Mouse (Mus musculus): Measurements from ENCODE around the gene Scd2.

Gene Scd2

DNA sequence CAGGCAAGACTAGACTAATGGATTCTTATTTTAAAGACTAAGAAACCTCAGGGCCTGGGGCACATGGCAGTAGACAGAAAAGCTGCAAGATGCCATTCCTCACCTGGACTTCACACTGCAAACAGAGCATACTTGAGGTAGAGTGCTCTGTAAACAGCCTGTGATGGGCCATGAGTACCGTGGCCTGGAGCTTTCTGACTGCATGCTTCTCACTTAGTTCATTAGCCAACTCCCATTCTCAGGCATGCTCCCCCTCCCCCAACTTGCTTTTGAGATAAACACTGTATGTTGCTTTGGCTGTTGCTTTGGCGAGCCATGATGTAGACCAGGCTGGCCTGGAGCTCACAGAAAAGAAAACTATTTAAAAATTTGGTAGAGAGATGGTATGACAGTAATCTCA, 7.4 kb upstream of the Scd2 start:
- TF ChIP-seq GATA4 (IDR thresholded peaks at IDR 0.05; ENCODE audit: insufficient replicate concordance, low read length), result no peak

DNA sequence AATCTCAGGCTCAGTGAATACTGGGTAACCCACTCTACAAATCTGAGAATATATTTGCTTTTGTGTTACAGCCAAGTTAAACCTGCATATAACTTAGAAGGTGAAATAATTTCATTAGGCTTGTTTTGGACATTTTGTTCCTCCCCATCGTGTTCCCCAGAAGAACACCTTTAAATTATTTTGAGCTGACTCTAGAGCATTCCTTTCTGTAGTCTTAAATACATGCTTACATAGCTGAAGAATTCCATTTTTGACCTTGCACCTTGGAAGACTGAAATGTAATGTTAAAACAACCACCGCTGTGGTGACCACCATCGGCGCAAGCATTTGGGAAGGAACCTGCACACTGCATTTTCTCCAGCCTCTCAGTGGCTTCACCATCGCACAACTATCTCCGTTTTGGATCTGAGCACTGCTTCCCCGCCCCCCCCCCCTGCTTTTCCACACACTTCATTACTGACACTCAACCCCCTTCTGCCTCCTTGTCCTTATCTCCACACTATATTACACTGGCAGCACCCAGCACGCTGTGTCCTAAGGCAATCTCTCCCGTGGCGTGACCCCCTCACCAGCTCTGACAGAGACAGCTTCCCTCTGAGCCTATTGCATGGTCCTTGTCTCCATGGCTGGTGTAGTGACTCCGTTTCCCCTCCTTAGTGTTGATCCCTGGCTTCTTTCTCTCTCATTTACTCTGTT, 5.9 kb upstream of the Scd2 start:
- no peak for TF ChIP-seq GATA4 (IDR thresholded peaks at IDR 0.05; ENCODE audit: insufficient replicate concordance, low read length)

DNA sequence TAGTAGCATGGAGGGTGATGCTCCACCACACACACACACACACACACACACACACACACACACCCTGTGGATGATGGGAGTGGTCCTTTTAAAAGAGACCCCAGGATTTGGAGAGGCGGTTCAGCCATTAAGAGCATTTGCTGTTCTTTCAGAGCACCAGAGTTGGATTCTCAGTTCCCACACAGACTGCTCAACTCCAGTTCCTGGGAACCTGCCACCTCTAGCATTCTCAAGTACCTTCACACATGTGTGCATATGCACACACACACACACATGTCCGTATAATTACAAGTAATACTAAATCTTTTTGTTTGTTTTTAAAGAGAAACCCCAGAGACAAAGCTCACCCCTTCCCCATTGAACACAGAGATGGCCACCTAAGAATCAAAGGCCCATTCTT, 1.4 kb upstream of the Scd2 start:
- no peak for TF ChIP-seq GATA4 (IDR thresholded peaks at IDR 0.05; ENCODE audit: insufficient replicate concordance, low read length)

DNA sequence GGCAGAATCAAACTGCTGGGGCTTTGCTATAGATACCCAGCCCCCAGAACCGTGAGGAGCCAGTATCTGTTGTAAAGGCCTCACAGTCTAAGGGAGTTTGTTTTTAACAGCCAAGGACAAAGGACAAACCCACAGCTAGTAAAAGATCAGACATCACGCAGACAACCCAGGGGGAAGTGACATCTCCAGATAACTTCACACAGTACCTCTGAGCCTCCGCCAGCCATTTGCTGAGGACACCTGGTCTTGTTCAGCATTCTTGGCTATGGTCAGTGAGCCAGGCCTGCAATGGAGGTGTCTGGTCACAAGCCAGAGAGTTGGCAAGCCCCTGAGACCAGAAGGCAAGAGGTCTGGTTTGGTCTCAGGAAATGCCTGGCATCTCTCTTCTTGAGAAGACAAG, 991 bp upstream of the Scd2 start:
- TF ChIP-seq GATA4 (IDR thresholded peaks at IDR 0.05; ENCODE audit: insufficient replicate concordance, low read length), result no peak

DNA sequence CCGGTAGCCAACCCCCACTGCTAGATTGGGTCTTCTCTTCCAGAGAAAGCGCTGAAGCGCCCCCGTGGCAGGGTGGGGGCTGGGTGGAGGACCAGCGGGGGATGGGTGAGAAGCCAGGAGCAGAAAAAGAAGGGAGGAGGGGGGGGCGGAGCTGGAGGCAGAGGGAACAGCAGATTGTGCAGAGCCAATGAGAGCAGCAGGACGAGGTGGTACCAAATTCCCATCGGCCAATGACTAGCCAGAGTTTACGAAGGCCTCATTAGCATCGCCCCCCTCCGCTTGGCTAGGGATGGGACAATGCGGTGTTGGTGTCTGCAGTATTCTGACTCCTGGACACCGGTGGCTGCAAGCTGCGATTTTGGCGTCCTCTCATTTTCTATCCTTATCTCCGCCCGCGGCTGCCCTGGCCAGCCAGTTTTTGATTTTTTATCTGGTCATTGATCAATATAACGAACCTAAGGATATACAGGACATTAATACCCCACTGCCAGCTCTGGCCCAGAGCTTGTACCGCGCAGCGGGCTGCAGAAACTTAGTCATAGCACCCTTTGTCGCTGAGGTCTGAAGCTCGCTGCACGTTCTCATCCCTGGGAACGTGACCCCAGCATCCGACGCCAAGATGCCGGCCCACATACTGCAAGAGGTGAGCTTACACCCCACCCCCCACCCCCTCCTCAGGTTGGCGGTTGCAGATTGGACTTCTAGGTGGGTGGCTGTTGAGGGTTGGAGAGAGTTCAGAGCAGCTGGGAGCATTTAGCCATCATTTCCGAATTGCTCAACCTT, 486 bp downstream of the Scd2 start:
- peak; percentile 3; the same call in 1 of the 2 replicates for TF ChIP-seq GATA4 (IDR thresholded peaks at IDR 0.05; ENCODE audit: insufficient replicate concordance, low read length)

DNA sequence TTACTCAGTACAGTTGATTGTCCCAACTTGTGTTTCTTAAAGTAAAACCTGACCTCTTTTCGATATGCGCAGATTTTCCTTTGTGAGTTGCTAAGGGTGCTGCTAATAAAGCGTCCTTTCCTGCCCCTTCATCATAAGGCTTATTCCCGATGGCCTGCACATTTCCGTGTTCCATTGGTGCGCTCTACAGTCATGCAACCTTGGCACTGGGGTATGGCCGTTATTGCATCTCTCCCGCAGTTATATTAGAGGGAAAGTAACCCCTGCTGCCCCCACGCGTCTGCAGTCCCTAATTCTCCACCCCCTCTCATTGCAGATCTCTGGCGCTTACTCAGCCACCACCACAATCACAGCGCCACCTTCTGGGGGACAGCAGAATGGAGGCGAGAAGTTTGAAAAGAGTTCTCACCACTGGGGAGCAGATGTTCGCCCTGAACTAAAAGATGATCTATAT, 1.1 kb downstream of the Scd2 start:
- no peak for TF ChIP-seq GATA4 (IDR thresholded peaks at IDR 0.05; ENCODE audit: insufficient replicate concordance, low read length)

DNA sequence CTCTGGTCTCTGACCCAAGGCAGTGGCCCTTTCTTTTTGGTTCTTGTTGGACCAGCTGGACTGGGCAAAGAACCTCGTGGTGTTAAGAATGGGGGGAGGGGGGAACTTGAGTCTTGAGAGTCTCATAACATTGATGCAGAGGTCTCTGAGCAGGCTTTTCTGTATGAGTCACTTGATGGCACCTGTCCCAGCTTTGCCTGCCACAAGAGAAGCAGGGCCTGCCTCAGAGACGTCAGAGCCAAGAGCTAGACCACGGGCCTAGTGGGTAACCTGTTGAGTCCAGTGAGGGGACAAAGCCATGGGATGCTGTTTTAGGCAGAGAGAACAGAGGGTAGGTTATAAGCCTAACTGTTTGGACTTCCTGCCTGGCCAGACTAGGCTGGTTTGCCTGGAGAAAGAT, 1.8 kb downstream of the Scd2 start:
- no peak for TF ChIP-seq GATA4 (IDR thresholded peaks at IDR 0.05; ENCODE audit: insufficient replicate concordance, low read length)

DNA sequence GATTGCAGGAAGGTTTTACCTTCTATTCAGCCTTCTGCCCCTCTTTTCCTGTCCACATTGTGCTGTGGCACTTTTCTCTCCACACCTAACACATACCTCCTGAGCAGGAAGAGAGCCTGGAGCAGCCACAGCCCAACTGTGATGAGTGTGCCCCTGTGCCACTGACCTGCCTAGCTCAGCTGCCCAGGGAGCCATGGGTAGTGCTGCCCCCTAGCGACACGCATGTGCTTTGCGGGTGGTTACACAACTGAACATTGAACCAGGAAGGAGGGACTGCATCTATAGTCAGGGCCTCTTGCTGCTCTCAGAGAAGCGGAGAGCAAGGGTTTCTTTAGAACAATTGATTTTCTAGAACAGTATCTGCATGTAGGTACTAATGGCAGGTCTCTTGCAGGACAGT, 2.3 kb downstream of the Scd2 start:
- TF ChIP-seq GATA4 (IDR thresholded peaks at IDR 0.05; ENCODE audit: insufficient replicate concordance, low read length), result no peak

DNA sequence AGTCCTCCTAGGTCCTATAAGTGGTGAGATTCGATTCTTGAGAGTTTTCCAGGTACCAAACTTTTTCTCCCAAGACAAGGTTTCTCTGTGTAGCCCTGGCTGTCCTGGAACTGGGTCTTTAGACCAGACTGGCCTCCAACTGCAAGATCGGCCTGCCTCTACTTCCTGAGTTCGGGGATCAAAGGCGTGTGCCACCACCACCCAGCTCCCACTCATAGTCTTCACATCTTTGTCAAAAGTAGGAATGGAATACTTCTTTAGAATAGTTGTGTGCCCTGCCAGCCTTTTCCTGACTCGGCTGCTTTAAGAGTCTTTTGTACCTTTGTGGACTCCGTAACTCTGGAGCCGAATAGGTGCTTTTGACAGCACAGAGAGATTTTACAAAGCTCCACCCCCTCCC, 2.7 kb downstream of the Scd2 start:
- no peak for TF ChIP-seq GATA4 (IDR thresholded peaks at IDR 0.05; ENCODE audit: insufficient replicate concordance, low read length)

DNA sequence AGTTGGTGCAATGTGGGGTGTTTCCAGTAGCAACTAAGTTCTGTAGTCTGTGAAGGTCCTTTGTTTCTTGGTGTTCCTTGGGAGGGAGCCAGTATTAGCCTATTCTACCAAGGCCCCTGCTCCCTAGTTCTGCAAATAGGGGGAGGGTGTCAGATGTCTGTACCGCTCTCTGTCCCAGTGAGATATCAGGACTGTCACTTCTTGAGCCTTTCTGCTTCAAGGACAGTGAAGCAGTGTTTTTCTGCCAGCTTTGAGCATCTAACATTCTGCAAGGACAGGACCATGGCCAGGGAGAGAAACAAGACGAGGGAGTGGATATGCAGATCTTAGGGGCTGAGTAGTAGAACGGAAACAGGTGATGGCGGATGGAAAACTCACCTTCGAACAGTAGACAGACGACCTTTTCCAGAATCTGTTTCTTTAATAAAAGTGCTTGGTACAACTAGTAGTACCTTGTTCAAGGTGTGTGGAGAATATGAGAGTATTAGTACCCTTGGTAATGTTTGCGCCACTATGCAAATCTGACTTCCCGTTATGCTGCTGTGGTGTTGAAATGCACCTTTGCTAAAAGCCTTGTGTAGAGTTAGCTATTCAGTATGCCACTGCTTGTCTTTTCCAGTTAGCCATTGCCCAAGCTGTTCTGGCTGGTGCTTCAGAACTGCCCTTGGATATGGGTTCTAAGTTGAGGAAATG, 3.7 kb downstream of the Scd2 start:
- no peak for TF ChIP-seq GATA4 (IDR thresholded peaks at IDR 0.05; ENCODE audit: insufficient replicate concordance, low read length)

DNA sequence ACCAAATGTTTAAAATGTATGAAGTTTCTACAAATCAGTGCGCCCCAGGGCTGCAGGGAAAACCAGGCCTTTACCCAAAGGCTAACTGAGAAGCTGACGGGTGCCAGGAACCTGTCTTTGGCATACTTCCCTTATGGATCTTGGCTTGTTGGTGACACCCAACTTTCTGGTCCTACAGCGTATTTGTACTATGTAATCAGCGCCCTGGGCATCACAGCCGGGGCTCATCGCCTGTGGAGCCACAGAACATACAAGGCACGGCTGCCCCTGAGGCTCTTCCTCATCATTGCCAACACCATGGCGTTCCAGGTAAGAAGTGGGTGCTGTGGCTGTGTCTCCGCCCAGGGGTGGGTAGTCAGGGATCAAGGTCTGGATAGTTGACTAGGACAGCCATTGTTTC, 4.4 kb downstream of the Scd2 start:
- no peak for TF ChIP-seq GATA4 (IDR thresholded peaks at IDR 0.05; ENCODE audit: insufficient replicate concordance, low read length)

DNA sequence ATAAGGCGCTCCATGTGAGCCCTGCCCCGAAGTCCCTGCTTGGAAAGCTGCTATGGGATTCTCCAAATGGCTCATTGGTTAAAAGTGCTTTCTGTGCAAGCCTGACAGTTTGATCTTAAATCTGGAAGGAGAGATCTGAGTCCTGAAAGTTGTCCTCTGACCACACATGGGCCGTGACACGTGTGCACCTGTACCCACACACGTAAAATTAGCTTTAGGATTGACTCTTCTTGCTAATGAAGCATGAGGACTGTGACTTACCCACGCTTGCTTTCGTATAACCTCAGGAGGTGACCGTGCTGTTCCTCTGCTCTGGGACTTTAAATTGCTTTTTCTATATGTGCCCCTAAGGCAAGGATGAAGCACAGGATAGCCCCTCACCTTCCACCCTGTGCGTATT, 5.6 kb downstream of the Scd2 start:
- no peak for TF ChIP-seq GATA4 (IDR thresholded peaks at IDR 0.05; ENCODE audit: insufficient replicate concordance, low read length)

DNA sequence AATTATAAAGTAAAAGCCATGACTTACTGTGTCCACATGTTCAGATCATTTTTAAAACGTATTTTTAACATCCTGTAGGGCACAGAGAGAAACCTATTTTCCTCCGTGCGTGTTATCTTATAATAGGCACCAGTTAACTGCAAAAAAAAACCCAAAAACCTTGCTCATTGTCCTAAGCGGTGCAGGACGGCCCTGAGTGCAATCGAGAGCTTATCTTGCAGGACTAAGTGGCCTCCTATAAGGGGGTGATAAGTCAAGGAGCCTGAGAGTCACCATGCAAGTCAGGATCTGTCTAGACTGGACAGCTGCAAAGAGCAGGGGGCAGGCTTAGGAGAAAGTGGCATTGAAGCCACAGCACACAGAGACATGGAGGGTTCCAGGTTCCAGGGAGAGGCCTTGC, 6.4 kb downstream of the Scd2 start:
- no peak for TF ChIP-seq GATA4 (IDR thresholded peaks at IDR 0.05; ENCODE audit: insufficient replicate concordance, low read length)

DNA sequence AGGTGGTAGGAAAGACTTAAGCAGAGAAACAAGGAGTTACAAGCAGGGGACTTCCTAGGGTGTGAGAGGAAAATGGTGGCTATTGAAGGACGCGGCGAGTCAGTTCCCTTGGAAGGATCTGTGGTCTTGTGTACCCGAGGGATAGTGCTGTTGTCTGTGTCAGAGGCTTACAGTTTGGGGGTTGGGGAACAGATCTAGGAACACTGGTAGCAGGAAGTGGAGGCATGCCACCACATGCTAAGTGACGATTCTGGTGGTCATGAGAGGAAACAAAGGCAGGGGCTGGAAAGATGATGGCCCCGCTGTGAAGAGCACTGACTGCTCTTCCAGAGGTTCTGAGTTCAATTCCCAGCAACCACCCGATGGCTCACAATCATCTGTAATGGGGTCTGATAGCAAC, 7.0 kb downstream of the Scd2 start:
- no peak for TF ChIP-seq GATA4 (IDR thresholded peaks at IDR 0.05; ENCODE audit: insufficient replicate concordance, low read length)

DNA sequence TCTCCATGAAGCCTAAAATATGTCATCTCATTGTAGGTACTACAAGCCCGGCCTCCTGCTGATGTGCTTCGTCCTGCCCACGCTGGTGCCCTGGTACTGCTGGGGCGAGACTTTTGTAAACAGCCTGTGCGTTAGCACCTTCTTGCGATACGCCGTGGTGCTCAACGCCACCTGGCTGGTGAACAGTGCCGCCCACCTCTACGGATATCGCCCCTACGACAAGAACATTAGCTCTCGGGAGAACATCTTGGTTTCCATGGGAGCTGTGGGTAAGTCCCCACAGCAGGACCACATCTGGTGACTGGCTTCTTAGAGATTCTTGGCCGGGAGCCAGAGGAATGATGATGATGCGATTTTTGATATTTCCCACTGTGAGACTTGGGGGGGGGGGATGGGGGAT, 7.7 kb downstream of the Scd2 start:
- no peak for TF ChIP-seq GATA4 (IDR thresholded peaks at IDR 0.05; ENCODE audit: insufficient replicate concordance, low read length)

DNA sequence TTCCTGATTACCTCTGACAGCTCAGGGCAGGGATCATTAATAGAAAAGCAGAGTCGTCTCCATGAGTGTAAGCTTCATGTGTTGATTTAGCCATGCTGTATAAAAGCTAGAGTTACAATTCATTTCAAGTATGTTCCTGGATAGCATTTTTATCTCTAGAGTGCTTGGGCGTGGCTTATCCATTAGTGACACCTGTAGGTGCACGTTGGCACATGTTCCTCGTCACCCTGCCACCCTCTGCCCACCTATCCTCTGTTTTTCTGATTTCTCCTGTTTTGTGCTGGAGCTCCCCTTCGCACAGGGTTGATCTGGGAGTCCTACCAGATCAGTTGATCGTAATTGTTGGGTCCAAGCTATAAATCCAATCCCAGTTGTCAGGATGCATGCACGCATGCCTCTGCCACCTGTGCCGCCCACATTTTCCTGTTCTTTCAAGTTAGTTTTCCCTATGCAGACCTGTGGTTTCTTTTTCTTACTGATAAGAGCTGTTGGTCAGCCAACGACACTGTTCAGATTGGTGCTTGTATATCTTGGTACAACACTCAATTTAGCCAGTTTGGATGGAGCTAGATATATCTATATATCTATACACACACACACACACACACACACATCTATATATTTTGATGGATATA, 8.3 kb downstream of the Scd2 start:
- no peak for TF ChIP-seq GATA4 (IDR thresholded peaks at IDR 0.05; ENCODE audit: insufficient replicate concordance, low read length)

All from liver, adult (tissue).